Mouse (Mus musculus) stomach, postnatal 0 days (tissue): ENCODE measurements around the gene Gm13030. TPM values are rescaled to one million over a fixed set of nuclear protein-coding genes. Genes with fewer than 3 reads are reported as not detected.
A peak's percentile ranks its signal among the peaks of the same experiment; 100 is the strongest.
"Not testable (repeated sequence)": the region's sequence is repeated elsewhere in the genome, so short reads cannot be mapped to it uniquely, and the experiment has no call there.

ENCODE experiments used
- ATAC-seq: fragments of 200-750 bp; cut with Nextera tagmentation; 2 replicates; pipeline ENCODE4 v1.8.0; 2017; ENCODE audit not compliant: low FRiP score, low TSS enrichment
- DNase-seq: peaks from one replicate; pipeline ENCODE4 v3.0.0-alpha.2; 2016; ENCODE audit warnings: low spot score
- H3K27ac ChIP-seq: fragments of 300-500 bp; sonication (generic); replicated peaks from 2 replicates; pipeline ENCODE4 v1.5.1; 2014; ENCODE audit warnings: mild to moderate bottlenecking, control low read depth
- H3K27me3 ChIP-seq: fragments of 300-500 bp; sonication (generic); 2 replicates; pipeline ENCODE4 v1.6.1; 2014; ENCODE audit warnings: low read length; ENCODE audit not compliant: control insufficient read depth, insufficient read depth
- H3K36me3 ChIP-seq: fragments of 300-500 bp; sonication (generic); 2 replicates; pipeline ENCODE4 v1.6.1; 2014; ENCODE audit warnings: low read length, mixed read lengths; ENCODE audit not compliant: control insufficient read depth, insufficient read depth
- H3K4me1 ChIP-seq: fragments of 300-500 bp; sonication (generic); replicated peaks from 2 replicates; pipeline ENCODE4 v1.6.1; 2014; ENCODE audit warnings: antibody characterized with exemption; ENCODE audit not compliant: control insufficient read depth, insufficient read depth
- H3K4me2 ChIP-seq: fragments of 300-500 bp; sonication (generic); replicated peaks from 2 replicates; pipeline ENCODE4 v1.6.1; 2014; ENCODE audit warnings: low read depth, mild to moderate bottlenecking, control low read depth, moderate library complexity
- H3K4me3 ChIP-seq: fragments of 300-500 bp; sonication (generic); 2 replicates; pipeline ENCODE4 v1.5.1; 2014; ENCODE audit warnings: low read depth, low read length, control low read depth
- H3K9ac ChIP-seq: fragments of 300-500 bp; sonication (generic); 2 replicates; pipeline ENCODE4 v1.6.1; 2014; ENCODE audit warnings: mild to moderate bottlenecking, low read length, control low read depth, mixed read lengths
- H3K9me3 ChIP-seq: fragments of 300-500 bp; sonication (generic); 2 replicates; pipeline ENCODE4 v1.6.1; 2016; ENCODE audit warnings: low read length; ENCODE audit not compliant: control insufficient read depth
- CTCF ChIP-seq: IDR thresholded peaks from 2 replicates; pipeline ENCODE4 v1.5.1; 2016; ENCODE audit warnings: antibody characterized with exemption, low read depth, mild to moderate bottlenecking, moderate library complexity
- EP300 ChIP-seq: optimal IDR thresholded peaks from 2 replicates; pipeline ENCODE3; 2016; ENCODE audit warnings: antibody characterized with exemption
- WGBS: fragments of 180-500 bp; shearing (Covaris S2); extraction: QIAGEN DNeasy Blood & Tissue Kit; methylation state at CpG from one replicate; pipeline ENCODE4 v1.1.7; 2014; 5-methylcytosine and 5-hydroxymethylcytosine counted together
- polyA plus RNA-seq: library from polyadenylated mRNA; unstranded; fragments of >200 nt; fragmentation: Nextera tagmentation; extraction: Ambion mirVana; gene quantifications from 2 replicates; pipeline ENCODE4 v1.2.1, GENCODE M21; 2015

Gene Gm13030
- polyA plus RNA-seq, 1 experiment from 2014 or later, result not detected

DNA sequence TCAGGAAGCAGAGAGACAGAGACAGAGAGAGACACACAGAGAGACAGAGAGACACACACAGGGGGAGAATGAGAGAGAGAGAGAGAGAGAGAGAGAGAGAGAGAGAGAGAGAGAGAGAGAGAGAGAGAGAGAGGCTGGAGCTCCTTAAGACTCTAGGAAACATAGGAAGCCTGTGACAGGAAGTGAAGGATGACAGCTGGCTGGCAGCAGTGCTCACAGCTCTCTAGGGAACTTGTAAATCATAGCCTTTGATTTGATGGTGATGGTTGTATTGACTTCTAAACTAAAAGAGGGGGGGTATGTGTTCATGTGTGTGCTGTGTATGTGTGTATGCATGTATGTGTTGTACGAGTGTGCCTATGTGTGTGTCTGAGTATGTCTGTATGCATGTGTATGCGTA lies 2.2 kb upstream of the Gm13030 start:
- Histone ChIP-seq H3K9ac (no peak overlapping the region), H3K4me3 (no peak overlapping the region), H3K27me3 (no peaks in the 10 kb centered on the region), H3K36me3 (no peaks in the 10 kb centered on the region), H3K9me3 (no peaks in the 10 kb centered on the region), H3K27ac (no peak overlapping the region), H3K4me1 (no peaks in the 10 kb centered on the region), H3K4me2 (no peak overlapping the region)
- 88% methylated on average over 2 of the region's 2 CpGs for WGBS
- TF ChIP-seq CTCF (no peak), EP300 (no peak)
- DNase-seq, result no peak
- ATAC-seq, result no peak

DNA sequence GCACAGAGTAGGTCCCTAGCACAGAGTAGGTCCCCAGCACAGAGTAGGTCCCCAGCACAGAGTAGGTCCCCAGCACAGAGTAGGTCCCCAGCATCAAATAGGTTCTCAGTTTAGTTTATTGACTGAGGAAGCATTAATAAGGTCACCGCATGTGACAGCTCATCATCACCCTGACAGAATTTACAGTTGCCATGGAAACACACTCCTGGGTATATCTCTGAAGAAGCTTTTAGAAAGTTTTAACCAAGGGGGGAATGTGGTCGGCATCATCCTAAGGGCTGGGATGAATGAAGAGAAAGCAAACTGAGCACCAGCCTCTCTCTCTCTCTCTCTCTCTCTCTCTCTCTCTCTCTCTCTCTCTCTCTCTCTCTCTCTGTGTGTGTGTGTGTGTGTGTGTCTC lies 1.5 kb upstream of the Gm13030 start:
- not testable (repeated sequence) for H3K4me3 ChIP-seq, H3K9me3 ChIP-seq, H3K27ac ChIP-seq, H3K4me2 ChIP-seq, DNase-seq, H3K27me3 ChIP-seq, H3K9ac ChIP-seq, ATAC-seq, H3K36me3 ChIP-seq, H3K4me1 ChIP-seq
- WGBS, result 78% methylated on average over 2 of the region's 2 CpGs

DNA sequence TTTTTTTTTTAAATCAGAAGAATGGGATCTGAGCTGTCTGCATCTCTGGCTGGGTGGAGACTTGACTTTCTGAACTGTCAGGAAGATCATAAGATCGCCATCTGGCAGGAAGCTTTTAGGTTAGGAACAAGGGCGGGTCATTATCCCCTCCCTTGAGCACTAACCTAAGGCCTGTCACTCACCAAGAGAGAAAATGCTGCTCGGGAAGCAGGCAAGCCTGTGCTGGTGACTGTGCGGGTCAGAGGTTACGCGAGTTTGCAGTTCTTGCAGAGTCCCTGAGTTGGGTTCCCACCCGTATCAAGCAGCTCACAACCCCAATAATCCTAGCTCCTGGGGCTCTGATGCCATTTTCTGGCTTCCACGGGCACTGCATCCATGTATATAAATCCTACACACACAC lies 5.1 kb downstream of the Gm13030 start:
- H3K36me3 ChIP-seq, result no peaks in the 10 kb centered on the region
- TF ChIP-seq CTCF (no peak), EP300 (no peak)
- H3K9ac ChIP-seq, result no peak overlapping the region
- H3K4me1 ChIP-seq, result no peaks in the 10 kb centered on the region
- H3K27me3 ChIP-seq, result no peaks in the 10 kb centered on the region
- no peak overlapping the region for H3K27ac ChIP-seq
- DNase-seq (no peak), ATAC-seq (no peak)
- WGBS, result 56% methylated on average over 8 of the region's 8 CpGs
- no peak overlapping the region for H3K4me2 ChIP-seq
- H3K4me3 ChIP-seq, result no peak overlapping the region
- no peaks in the 10 kb centered on the region for H3K9me3 ChIP-seq

DNA sequence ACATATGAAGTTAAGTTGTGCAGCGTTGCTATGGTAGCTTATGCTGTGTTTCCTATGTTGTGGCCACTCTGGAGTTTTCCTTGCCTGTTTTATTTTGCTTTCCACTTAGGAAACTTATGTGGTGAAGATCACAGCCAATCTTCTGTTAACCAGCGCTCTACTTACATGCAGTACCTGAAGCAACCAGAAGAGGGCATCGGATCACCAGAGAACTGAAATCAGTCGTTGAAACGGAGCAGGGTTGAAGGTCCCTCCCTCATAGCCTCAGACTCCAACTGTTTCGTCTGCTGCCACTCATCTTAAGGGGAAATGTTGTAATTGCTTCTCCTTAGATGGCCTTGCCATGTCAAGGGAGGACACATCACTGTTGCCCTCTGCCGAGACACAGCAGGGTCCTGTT lies 7.4 kb downstream of the Gm13030 start:
- DNase-seq, result peak; percentile 76
- Histone ChIP-seq H3K36me3 (no peaks in the 10 kb centered on the region), H3K9ac (no peak overlapping the region), H3K9me3 (no peaks in the 10 kb centered on the region), H3K4me2 (no peak overlapping the region), H3K4me3 (no peak overlapping the region), H3K27ac (no peak overlapping the region), H3K27me3 (no peaks in the 10 kb centered on the region), H3K4me1 (no peaks in the 10 kb centered on the region)
- peak; percentile 39; the same call in 1 of the 2 replicates for ATAC-seq
- WGBS, result 15% methylated on average over 7 of the region's 7 CpGs
- TF ChIP-seq CTCF, result peak; percentile 95
- no peak for TF ChIP-seq EP300

DNA sequence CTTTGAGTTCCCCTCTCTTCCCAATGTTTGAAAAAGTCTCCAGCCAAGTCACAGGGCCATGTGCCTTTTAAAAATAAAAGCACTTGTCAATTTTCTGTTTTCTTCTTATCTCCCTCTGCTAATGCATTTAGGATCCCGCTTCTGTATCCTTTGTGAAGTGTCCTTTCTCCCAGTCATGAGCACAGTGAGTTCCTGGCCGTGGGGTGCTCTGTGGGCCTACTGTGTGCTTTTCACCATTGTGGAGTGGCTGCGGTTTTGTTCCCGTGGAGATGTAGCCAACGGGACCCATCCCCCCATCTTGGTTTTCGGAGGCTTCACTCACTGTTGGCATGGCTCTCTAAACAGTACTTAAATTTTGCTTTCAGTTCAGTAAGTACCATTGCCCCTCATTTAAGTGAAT lies 7.8 kb downstream of the Gm13030 start:
- Histone ChIP-seq H3K4me2 (no peak overlapping the region), H3K9me3 (no peaks in the 10 kb centered on the region), H3K9ac (no peak overlapping the region), H3K27ac (no peak overlapping the region), H3K27me3 (no peaks in the 10 kb centered on the region), H3K36me3 (no peaks in the 10 kb centered on the region), H3K4me1 (no peaks in the 10 kb centered on the region), H3K4me3 (no peak overlapping the region)
- TF ChIP-seq CTCF (no peak), EP300 (no peak)
- ATAC-seq (no peak), DNase-seq (no peak)
- 71% methylated on average over 6 of the region's 6 CpGs for WGBS

DNA sequence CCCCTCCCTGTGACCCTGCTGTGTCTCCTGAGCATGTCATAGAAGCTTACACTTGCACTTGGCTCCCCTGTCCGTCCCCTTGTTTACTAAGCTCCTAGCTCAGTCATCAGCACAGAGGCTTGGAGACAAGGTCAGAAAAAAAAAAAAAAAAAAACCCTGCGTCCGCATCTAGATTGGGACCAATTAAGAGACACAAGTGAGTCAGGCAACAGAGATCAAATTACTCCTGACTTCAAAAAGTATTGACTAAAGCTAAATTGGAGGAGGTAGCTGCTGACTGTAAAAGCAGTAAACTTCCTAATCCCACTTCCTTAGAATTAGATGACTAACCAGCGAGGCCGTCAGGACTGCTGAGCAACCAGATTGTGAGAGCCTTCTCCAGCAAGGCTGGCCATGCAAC lies 8.7 kb downstream of the Gm13030 start:
- no peak for ATAC-seq
- WGBS, result 43% methylated on average over 5 of the region's 5 CpGs

More for the DNA sequence above, 8.7 kb downstream of the Gm13030 start:
- Histone ChIP-seq H3K9me3 (no peaks in the 10 kb centered on the region), H3K4me2 (no peak overlapping the region), H3K27me3 (no peaks in the 10 kb centered on the region), H3K4me3 (no peak overlapping the region), H3K4me1 (no peaks in the 10 kb centered on the region), H3K36me3 (no peaks in the 10 kb centered on the region), H3K27ac (no peak overlapping the region), H3K9ac (no peak overlapping the region)
- TF ChIP-seq CTCF, result no peak
- TF ChIP-seq EP300, result no peak
- no peak for DNase-seq
